Mouse (Mus musculus): ENCODE measurements around the gene Fam198b.

Gene Fam198b

GRCm38 (mm10) chr3:79984542-79984941 is 100.2 kb downstream of the Fam198b start:
- no peak for DNase-seq

DNA sequence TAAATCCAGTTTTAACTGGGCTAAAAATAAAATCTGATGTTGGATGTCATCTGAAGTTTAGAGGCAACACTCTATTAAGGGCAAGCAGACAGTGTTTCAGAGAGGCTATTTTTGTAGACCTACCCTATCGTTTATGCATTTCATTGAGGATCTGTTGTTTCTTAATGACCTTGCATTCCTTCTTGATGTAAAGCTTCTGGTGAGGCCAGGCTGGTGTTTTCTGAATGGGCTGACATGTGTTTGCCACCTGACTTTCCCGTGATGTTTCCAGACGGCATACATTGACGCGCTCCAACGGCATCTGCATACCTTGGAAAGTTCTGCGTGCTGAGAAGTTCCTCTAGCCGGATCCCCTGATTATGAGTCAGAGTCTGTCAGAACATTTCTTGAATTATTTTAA is 104.9 kb downstream of the Fam198b start:
- no peak for DNase-seq

GRCm38 (mm10) chr3:79989911-79990310 is 105.6 kb downstream of the Fam198b start:
- no peak for DNase-seq

DNA sequence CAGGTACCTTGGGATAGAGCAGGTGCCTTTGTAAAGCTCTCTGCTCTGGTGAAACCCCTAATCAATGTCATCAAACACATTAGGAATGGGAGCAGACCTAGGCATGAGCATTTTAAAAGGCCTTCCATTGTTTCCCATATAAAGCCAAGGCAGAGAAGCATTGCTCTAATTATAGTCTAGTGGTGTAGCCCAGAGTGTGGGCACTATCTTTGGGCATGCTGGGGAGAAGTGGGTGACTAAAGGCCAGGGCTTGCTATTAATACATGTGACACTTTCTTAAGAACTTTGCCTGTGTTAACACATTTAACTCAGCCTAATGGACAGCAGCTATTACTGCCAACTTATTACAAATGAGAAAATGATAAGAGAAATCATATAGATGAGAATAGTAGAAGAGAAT is 106.1 kb downstream of the Fam198b start:
- DNase-seq = no peak

GRCm38 (mm10) chr3:79994029-79994539 is 109.8 kb downstream of the Fam198b start:
- DNase-seq = no peak

DNA sequence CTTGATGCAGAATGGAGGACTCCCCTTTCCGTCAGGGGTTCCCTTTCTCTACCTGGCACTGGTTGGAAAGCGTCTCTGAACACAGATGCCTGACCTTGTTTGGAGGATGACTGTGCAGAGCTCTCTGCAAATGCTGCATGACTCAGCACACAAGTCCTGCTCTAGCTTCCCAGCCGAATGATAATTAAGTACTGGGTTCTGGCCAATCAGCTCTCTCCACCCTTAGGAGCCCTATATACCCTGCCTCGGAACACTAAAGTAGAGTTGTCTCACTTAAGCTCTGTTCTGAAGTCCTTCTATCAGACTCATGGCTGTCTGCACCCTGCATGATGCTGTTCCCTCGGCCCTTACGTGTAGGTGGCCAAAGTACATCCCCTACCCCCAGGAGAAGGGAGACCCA is 111.4 kb downstream of the Fam198b start:
- DNase-seq = no peak

Data from spleen, adult 18-20 months (tissue).